Mouse (Mus musculus) intestine, embryonic 14.5 days (tissue): Measurements from ENCODE around the gene Il10ra. TPM values are rescaled to one million over a fixed set of nuclear protein-coding genes. Genes with fewer than 3 reads are reported as not detected.

Experiments
- ATAC-seq: fragments of 200-750 bp; cut with Nextera tagmentation; replicated peaks from 2 replicates; pipeline ENCODE4 v1.8.0; 2017; ENCODE audit warnings: low read depth, moderate number of reproducible peaks, moderate TSS enrichment, moderate library complexity; ENCODE audit not compliant: low FRiP score, low TSS enrichment
- DNase-seq: peaks from one replicate; pipeline ENCODE4 v3.0.0-alpha.2; 2018; ENCODE audit warnings: low spot score
- H3K27ac ChIP-seq: fragments of 300-500 bp; sonication (generic); 2 replicates; pipeline ENCODE4 v1.5.1; 2014; ENCODE audit warnings: low read depth, mild to moderate bottlenecking, control low read depth
- H3K27me3 ChIP-seq: fragments of 300-500 bp; sonication (generic); replicated peaks from 2 replicates; pipeline ENCODE4 v1.6.1; 2014; ENCODE audit warnings: low read length, control low read depth; ENCODE audit not compliant: control insufficient read depth, insufficient read depth
- H3K36me3 ChIP-seq: fragments of 300-500 bp; sonication (generic); 2 replicates; pipeline ENCODE4 v1.6.1; 2014; ENCODE audit warnings: low read length, control low read depth; ENCODE audit not compliant: control insufficient read depth, insufficient read depth
- H3K4me1 ChIP-seq: fragments of 300-500 bp; sonication (generic); replicated peaks from 2 replicates; pipeline ENCODE4 v1.6.1; 2014; ENCODE audit warnings: low read length, control low read depth, mixed read lengths; ENCODE audit not compliant: control insufficient read depth, insufficient read depth
- H3K4me2 ChIP-seq: fragments of 300-500 bp; sonication (generic); 2 replicates; pipeline ENCODE4 v1.6.1; 2014; ENCODE audit warnings: low read length
- H3K4me3 ChIP-seq: fragments of 300-500 bp; sonication (generic); 2 replicates; pipeline ENCODE4 v1.5.1; 2014; ENCODE audit warnings: low read depth, low read length, control low read depth, mixed read lengths
- H3K9ac ChIP-seq: fragments of 300-500 bp; sonication (generic); 2 replicates; pipeline ENCODE4 v1.6.1; 2014; ENCODE audit warnings: mild to moderate bottlenecking, low read length
- H3K9me3 ChIP-seq: fragments of 300-500 bp; sonication (generic); 2 replicates; pipeline ENCODE4 v1.6.1; 2016; ENCODE audit warnings: low read length, control low read depth; ENCODE audit not compliant: control insufficient read depth
- WGBS: fragments of 180-500 bp; shearing (Covaris S2); extraction: QIAGEN DNeasy Blood & Tissue Kit; methylation state at CpG from one replicate; pipeline ENCODE4 v1.1.7; 2014; 5-methylcytosine and 5-hydroxymethylcytosine counted together
- polyA plus RNA-seq: library from polyadenylated mRNA; unstranded; fragments of >200 nt; fragmentation: Nextera tagmentation; extraction: Ambion mirVana; gene quantifications from 2 replicates; pipeline ENCODE4 v1.2.1, GENCODE M21; 2014

Il10ra gene
- polyA plus RNA-seq, 1 experiment from 2014 or later, result 1.3 TPM

DNA sequence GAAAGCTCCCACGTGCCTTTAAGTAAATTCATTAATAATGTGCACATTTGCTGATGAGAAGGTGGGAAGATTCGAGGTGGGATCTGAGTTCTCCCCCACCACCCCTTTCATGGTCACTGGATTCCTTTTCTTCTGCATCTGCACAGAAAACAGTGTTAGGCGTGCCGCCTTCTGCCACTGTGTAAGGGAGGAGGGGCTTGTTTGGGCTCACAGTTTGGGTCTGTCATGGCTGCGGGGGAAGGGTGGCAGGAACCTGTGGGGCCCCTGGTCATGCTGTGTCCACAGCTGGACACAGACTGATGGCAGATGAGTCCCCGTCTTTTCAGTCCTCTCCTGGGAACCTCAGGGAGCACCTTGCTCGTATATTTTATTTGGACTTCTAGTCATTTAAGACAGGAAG lies 32.2 kb downstream of the Il10ra start:
- 61% methylated on average over 7 of the region's 7 CpGs for WGBS
- Histone ChIP-seq H3K9me3 (no peaks in the 10 kb centered on the region), H3K9ac (no peak overlapping the region), H3K27me3 (no peaks in the 10 kb centered on the region), H3K27ac (no peak overlapping the region), H3K36me3 (no peaks in the 10 kb centered on the region), H3K4me3 (no peak overlapping the region), H3K4me2 (no peak overlapping the region), H3K4me1 (no peaks in the 10 kb centered on the region)
- DNase-seq (no peak), ATAC-seq (no peak)

GRCm38 (mm10) chr9:45235668-45236227 lies 33.2 kb downstream of the Il10ra start:
- H3K4me3 ChIP-seq, result no peak overlapping the region
- 59% methylated on average over 6 of the region's 6 CpGs for WGBS
- H3K27ac ChIP-seq, result no peak overlapping the region
- H3K4me2 ChIP-seq, result no peak overlapping the region
- no peaks in the 10 kb centered on the region for H3K27me3 ChIP-seq
- no peaks in the 10 kb centered on the region for H3K36me3 ChIP-seq
- no peaks in the 10 kb centered on the region for H3K9me3 ChIP-seq
- DNase-seq (no peak), ATAC-seq (no peak)
- no peak overlapping the region for H3K9ac ChIP-seq
- no peaks in the 10 kb centered on the region for H3K4me1 ChIP-seq

GRCm38 (mm10) chr9:45229359-45229758 lies 39.6 kb downstream of the Il10ra start:
- H3K9ac ChIP-seq, result no peak overlapping the region
- H3K4me3 ChIP-seq, result no peak overlapping the region
- H3K9me3 ChIP-seq, result no peaks in the 10 kb centered on the region
- no peak for DNase-seq
- ATAC-seq, result no peak
- WGBS, result 73% methylated on average over 8 of the region's 8 CpGs
- H3K36me3 ChIP-seq, result no peaks in the 10 kb centered on the region
- no peaks in the 10 kb centered on the region for H3K27me3 ChIP-seq
- H3K27ac ChIP-seq, result no peak overlapping the region
- no peak overlapping the region for H3K4me2 ChIP-seq
- H3K4me1 ChIP-seq, result no peaks in the 10 kb centered on the region

DNA sequence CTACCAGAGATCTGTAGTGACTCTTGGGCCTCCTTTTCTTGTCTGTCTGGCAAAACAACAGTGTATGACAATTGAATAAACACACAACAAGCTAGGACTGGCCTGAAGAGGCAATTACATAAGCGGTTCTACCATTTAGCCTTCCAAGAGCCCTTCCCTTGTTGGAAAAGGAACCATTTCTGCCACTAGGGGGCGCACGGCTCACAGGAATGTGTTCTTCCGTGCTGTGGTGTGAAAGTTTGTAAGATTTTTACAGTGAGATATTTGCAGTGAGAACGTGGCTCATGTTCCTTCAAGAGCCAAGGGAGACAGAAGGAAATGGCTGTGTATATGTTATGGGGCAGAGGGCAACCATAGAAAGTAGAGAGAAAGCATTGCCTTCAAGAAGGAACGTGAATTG lies 47.4 kb downstream of the Il10ra start:
- Histone ChIP-seq H3K27me3 (no peaks in the 10 kb centered on the region), H3K4me1 (no peaks in the 10 kb centered on the region), H3K9ac (no peak overlapping the region), H3K36me3 (no peaks in the 10 kb centered on the region), H3K9me3 (no peaks in the 10 kb centered on the region), H3K4me2 (no peak overlapping the region), H3K27ac (no peak overlapping the region), H3K4me3 (no peak overlapping the region)
- DNase-seq (peak; percentile 97), ATAC-seq (no peak)
- WGBS, result 9% methylated on average over 6 of the region's 6 CpGs

DNA sequence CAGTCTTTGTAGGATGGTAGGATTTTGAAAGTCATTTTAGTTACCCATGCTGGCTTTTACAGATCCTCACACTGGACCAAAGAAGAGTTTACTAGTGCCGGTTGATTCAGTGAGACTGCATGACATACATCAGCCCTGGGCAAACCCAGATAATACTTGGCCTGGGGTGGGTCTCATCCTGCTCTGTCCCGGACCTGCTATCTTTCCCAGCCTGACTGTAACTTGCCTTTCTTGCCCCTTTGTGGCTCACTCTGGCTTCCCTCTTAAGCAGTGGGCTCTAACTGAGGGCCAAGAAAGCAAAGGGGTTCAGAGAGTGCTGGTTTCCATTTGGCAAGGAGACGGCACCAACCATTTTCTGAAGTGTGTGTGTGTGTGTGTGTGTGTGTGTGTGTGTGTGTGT lies 49.3 kb downstream of the Il10ra start:
- Histone ChIP-seq H3K4me3 (no peak overlapping the region), H3K4me1 (no peaks in the 10 kb centered on the region), H3K27ac (no peak overlapping the region), H3K9me3 (no peaks in the 10 kb centered on the region), H3K4me2 (no peak overlapping the region), H3K27me3 (no peaks in the 10 kb centered on the region), H3K36me3 (no peaks in the 10 kb centered on the region), H3K9ac (no peak overlapping the region)
- ATAC-seq (no peak), DNase-seq (no peak)
- WGBS, result 83% methylated on average over 3 of the region's 3 CpGs

GRCm38 (mm10) chr9:45215526-45216179 lies 53.3 kb downstream of the Il10ra start:
- Histone ChIP-seq H3K27ac (no peak overlapping the region), H3K36me3 (no peaks in the 10 kb centered on the region), H3K4me1 (no peaks in the 10 kb centered on the region), H3K9ac (no peak overlapping the region), H3K4me3 (no peak overlapping the region), H3K9me3 (no peaks in the 10 kb centered on the region), H3K4me2 (no peak overlapping the region), H3K27me3 (no peaks in the 10 kb centered on the region)
- ATAC-seq, result no peak
- DNase-seq, result no peak
- WGBS, result 51% methylated on average over 11 of the region's 11 CpGs

DNA sequence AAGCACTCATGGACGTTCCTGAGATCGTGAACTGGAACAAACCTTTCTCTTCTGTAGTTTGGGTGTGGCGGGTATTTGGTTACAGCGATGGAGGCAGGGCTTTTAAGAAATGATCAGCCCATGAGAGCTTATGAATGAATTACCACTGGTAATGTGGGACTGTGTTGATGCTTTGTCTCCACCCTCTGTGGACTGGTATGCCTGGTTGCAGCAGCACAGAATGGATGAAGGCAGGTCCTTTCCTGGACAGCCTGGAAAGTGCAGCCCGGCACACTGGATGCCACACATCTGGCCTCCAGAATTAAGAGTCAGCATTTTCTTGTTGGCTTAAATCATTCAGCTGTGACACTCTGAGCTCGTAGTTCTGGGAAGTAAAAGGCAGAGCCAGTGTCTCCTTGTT lies 56.9 kb downstream of the Il10ra start:
- H3K4me2 ChIP-seq, result no peak overlapping the region
- ATAC-seq, result no peak
- no peak for DNase-seq
- H3K27me3 ChIP-seq, result no peaks in the 10 kb centered on the region
- no peaks in the 10 kb centered on the region for H3K9me3 ChIP-seq
- no peak overlapping the region for H3K27ac ChIP-seq
- H3K9ac ChIP-seq, result no peak overlapping the region
- H3K4me3 ChIP-seq, result no peak overlapping the region
- H3K4me1 ChIP-seq, result no peaks in the 10 kb centered on the region
- 67% methylated on average over 6 of the region's 6 CpGs for whole genome bisulfite sequencing
- no peaks in the 10 kb centered on the region for H3K36me3 ChIP-seq

DNA sequence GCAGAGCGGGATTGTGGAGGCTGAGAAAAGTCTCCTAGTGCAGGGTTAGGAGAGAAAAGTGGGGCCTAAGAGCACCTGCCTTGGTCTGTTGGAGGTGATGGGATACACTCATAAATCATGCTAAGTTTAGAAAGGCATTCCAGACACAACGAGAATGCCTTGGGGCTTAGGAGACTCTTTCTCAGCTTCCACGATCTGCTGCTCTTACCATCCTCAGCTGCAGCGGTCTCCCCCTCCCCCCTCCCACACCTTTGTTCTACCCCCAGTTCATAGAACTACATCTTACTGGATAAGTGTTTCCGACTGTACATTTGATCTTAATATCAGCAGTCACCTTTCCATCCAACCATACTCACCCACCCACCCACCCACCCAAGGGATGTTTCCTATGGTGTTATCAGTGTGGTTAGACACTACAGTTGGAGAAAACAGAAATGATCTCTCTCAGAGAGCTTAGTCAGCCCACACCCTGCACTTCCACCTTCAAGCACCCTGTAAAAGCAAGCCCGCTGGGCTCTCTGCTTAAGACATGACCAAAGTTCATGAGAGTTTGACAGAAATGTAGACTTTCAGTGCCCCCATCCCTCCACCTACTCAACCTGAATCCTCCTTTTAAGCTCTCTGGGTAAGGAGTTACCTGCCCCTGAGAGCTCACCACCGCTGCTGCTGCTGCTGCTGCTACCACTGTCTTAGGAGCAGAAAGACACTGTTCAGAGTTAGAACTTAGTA lies 61.8 kb downstream of the Il10ra start:
- Histone ChIP-seq H3K36me3 (no peaks in the 10 kb centered on the region), H3K27me3 (no peaks in the 10 kb centered on the region), H3K27ac (no peak overlapping the region), H3K4me3 (no peak overlapping the region), H3K9ac (no peak overlapping the region), H3K4me1 (no peaks in the 10 kb centered on the region), H3K9me3 (no peaks in the 10 kb centered on the region), H3K4me2 (no peak overlapping the region)
- ATAC-seq, result no peak
- no peak for DNase-seq
- WGBS, result 63% methylated on average over 7 of the region's 7 CpGs

DNA sequence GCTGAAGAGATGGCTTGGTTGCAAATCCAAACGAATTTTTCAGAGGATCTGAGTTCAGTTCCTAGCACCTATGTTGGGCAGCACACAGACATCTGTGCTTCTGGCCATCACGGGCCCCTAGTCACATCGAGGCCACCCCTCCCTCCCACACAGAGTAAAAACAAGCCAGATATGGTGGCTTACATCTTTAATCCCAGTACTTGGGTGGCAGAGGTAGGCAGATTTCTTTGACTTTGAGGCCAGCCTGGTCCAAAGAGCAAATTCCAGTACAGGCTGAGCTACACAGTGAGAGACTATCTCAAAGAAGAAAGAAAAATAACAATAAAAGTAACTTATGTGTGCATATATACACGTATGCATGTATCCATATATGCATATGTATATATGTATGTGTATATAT lies 62.8 kb downstream of the Il10ra start:
- 73% methylated on average over 4 of the region's 4 CpGs for WGBS

More for the DNA sequence above, 62.8 kb downstream of the Il10ra start:
- H3K36me3 ChIP-seq, result no peaks in the 10 kb centered on the region
- no peaks in the 10 kb centered on the region for H3K27me3 ChIP-seq
- no peaks in the 10 kb centered on the region for H3K4me1 ChIP-seq
- DNase-seq, result no peak
- no peak overlapping the region for H3K4me2 ChIP-seq
- no peak overlapping the region for H3K4me3 ChIP-seq
- no peak overlapping the region for H3K9ac ChIP-seq
- no peaks in the 10 kb centered on the region for H3K9me3 ChIP-seq
- no peak for ATAC-seq
- no peak overlapping the region for H3K27ac ChIP-seq
